Mouse (Mus musculus): ENCODE results near the gene Slc16a5. TPM values are rescaled to one million over a fixed set of nuclear protein-coding genes. Genes with fewer than 3 reads are reported as not detected.
A peak's percentile ranks its signal among the peaks of the same experiment; 100 is the strongest.

Slc16a5 gene
- polyA plus RNA-seq, 1 experiment from 2014 or later = not detected

GRCm38 (mm10) chr11:115506586-115506985 lies 44.3 kb downstream of the Slc16a5 start:
- Histone ChIP-seq H3K4me3 (no peak overlapping the region), H3K36me3 (peaks cover 17% of the 10 kb centered on the region), H3K4me2 (0 out of 2 replicates have a peak overlapping the region, but pooled peaks have one; percentile 15), H3K27me3 (replicated peaks) (no peaks in the 10 kb centered on the region), H3K4me1 (replicated peaks) (peaks cover 57% of the 10 kb centered on the region), H3K9ac (no peak overlapping the region), H3K27ac (ENCODE audit: poor library complexity, severe bottlenecking) (peak overlapping the region; percentile 53), H3K9me3 (replicated peaks) (no peaks in the 10 kb centered on the region)
- 34% methylated on average over 3 of the region's 3 CpGs for WGBS
- ATAC-seq (ENCODE audit: insufficient number of reproducible peaks, low FRiP score) = peak; percentile 78

- no peak overlapping the region for H3K9ac ChIP-seq
- ATAC-seq (ENCODE audit: insufficient number of reproducible peaks, low FRiP score) = no peak
- no peaks in the 10 kb centered on the region for H3K27me3 ChIP-seq (replicated peaks)
- peaks cover 5% of the 10 kb centered on the region for H3K36me3 ChIP-seq
- no peaks in the 10 kb centered on the region for H3K9me3 ChIP-seq (replicated peaks)
- peaks cover 72% of the 10 kb centered on the region for H3K4me1 ChIP-seq (replicated peaks)
- H3K4me2 ChIP-seq = no peak overlapping the region
- 0 out of 2 replicates have a peak overlapping the region, but pooled peaks have one; percentile 53 for H3K27ac ChIP-seq (ENCODE audit: poor library complexity, severe bottlenecking)
- WGBS = 82% methylated on average over 2 of the region's 2 CpGs
- H3K4me3 ChIP-seq = no peak overlapping the region
Observed at GRCm38 (mm10) chr11:115508061-115508460, 45.8 kb downstream of the Slc16a5 start.

- Histone ChIP-seq H3K9ac (peak overlapping the region; percentile 52), H3K9me3 (replicated peaks) (no peaks in the 10 kb centered on the region), H3K4me2 (peak overlapping the region; percentile 93), H3K4me3 (peak overlapping the region; percentile 24), H3K27me3 (replicated peaks) (no peaks in the 10 kb centered on the region), H3K36me3 (0 out of 2 replicates have a peak, but pooled peaks cover 3% of the 10 kb centered on the region), H3K4me1 (replicated peaks) (peaks cover 74% of the 10 kb centered on the region), H3K27ac (ENCODE audit: poor library complexity, severe bottlenecking) (peak overlapping the region; percentile 67)
- WGBS = 19% methylated on average over 6 of the region's 6 CpGs
- ATAC-seq (ENCODE audit: insufficient number of reproducible peaks, low FRiP score) = no peak
Observed at GRCm38 (mm10) chr11:115509773-115510506, 47.7 kb downstream of the Slc16a5 start.

GRCm38 (mm10) chr11:115510507-115510888 lies 48.2 kb downstream of the Slc16a5 start:
- peak overlapping the region; percentile 67 for H3K27ac ChIP-seq (ENCODE audit: poor library complexity, severe bottlenecking)
- peak overlapping the region; percentile 24 for H3K4me3 ChIP-seq
- H3K9me3 ChIP-seq (replicated peaks) = no peaks in the 10 kb centered on the region
- peak overlapping the region; percentile 93 for H3K4me2 ChIP-seq
- H3K9ac ChIP-seq = peak overlapping the region; percentile 52
- no peak for ATAC-seq (ENCODE audit: insufficient number of reproducible peaks, low FRiP score)
- H3K27me3 ChIP-seq (replicated peaks) = no peaks in the 10 kb centered on the region
- 29% methylated on average over 5 of the region's 5 CpGs for WGBS
- H3K4me1 ChIP-seq (replicated peaks) = peaks cover 72% of the 10 kb centered on the region
- H3K36me3 ChIP-seq = 0 out of 2 replicates have a peak, but pooled peaks cover 3% of the 10 kb centered on the region

GRCm38 (mm10) chr11:115511121-115511520 lies 48.8 kb downstream of the Slc16a5 start:
- Histone ChIP-seq H3K27me3 (replicated peaks) (no peaks in the 10 kb centered on the region), H3K9ac (peak overlapping the region; percentile 52), H3K27ac (ENCODE audit: poor library complexity, severe bottlenecking) (peak overlapping the region; percentile 67), H3K36me3 (0 out of 2 replicates have a peak, but pooled peaks cover 3% of the 10 kb centered on the region), H3K4me1 (replicated peaks) (peaks cover 68% of the 10 kb centered on the region), H3K9me3 (replicated peaks) (no peaks in the 10 kb centered on the region), H3K4me3 (peak overlapping the region; percentile 89), H3K4me2 (peak overlapping the region; percentile 93)
- ATAC-seq (ENCODE audit: insufficient number of reproducible peaks, low FRiP score) = no peak
- 62% methylated on average over 2 of the region's 2 CpGs for WGBS

GRCm38 (mm10) chr11:115512004-115512403 lies 49.7 kb downstream of the Slc16a5 start:
- Histone ChIP-seq H3K4me3 (peak overlapping the region; percentile 89), H3K4me2 (peak overlapping the region; percentile 93), H3K36me3 (0 out of 2 replicates have a peak, but pooled peaks cover 3% of the 10 kb centered on the region), H3K27me3 (replicated peaks) (no peaks in the 10 kb centered on the region), H3K4me1 (replicated peaks) (peaks cover 60% of the 10 kb centered on the region), H3K27ac (ENCODE audit: poor library complexity, severe bottlenecking) (peak overlapping the region; percentile 91), H3K9ac (peak overlapping the region; percentile 99), H3K9me3 (replicated peaks) (no peaks in the 10 kb centered on the region)
- 64% methylated on average over 3 of the region's 3 CpGs for WGBS
- ATAC-seq (ENCODE audit: insufficient number of reproducible peaks, low FRiP score) = no peak

GRCm38 (mm10) chr11:115512407-115513183 lies 50.3 kb downstream of the Slc16a5 start:
- peak overlapping the region; percentile 99 for H3K9ac ChIP-seq
- H3K27ac ChIP-seq (ENCODE audit: poor library complexity, severe bottlenecking) = peak overlapping the region; percentile 91
- 33% methylated on average over 8 of the region's 8 CpGs for WGBS
- peak overlapping the region; percentile 89 for H3K4me3 ChIP-seq
- H3K36me3 ChIP-seq = 0 out of 2 replicates have a peak, but pooled peaks cover 3% of the 10 kb centered on the region
- peaks cover 54% of the 10 kb centered on the region for H3K4me1 ChIP-seq (replicated peaks)
- ATAC-seq (ENCODE audit: insufficient number of reproducible peaks, low FRiP score) = peak; percentile 13; the same call in 1 of the 2 replicates
- peak overlapping the region; percentile 93 for H3K4me2 ChIP-seq
- no peaks in the 10 kb centered on the region for H3K27me3 ChIP-seq (replicated peaks)
- H3K9me3 ChIP-seq (replicated peaks) = no peaks in the 10 kb centered on the region

- ATAC-seq (ENCODE audit: insufficient number of reproducible peaks, low FRiP score) = peak; percentile 63
- H3K4me3 ChIP-seq = peak overlapping the region; percentile 89
- peak overlapping the region; percentile 93 for H3K4me2 ChIP-seq
- H3K9me3 ChIP-seq (replicated peaks) = no peaks in the 10 kb centered on the region
- peaks cover 45% of the 10 kb centered on the region for H3K4me1 ChIP-seq (replicated peaks)
- WGBS = under 1% methylated on average over 57 of the region's 57 CpGs
- peak overlapping the region; percentile 91 for H3K27ac ChIP-seq (ENCODE audit: poor library complexity, severe bottlenecking)
- H3K36me3 ChIP-seq = 0 out of 2 replicates have a peak, but pooled peaks cover 2% of the 10 kb centered on the region
- H3K9ac ChIP-seq = peak overlapping the region; percentile 99
- H3K27me3 ChIP-seq (replicated peaks) = no peaks in the 10 kb centered on the region
Observed at GRCm38 (mm10) chr11:115513271-115514237, 51.3 kb downstream of the Slc16a5 start.

- peaks cover 46% of the 10 kb centered on the region for H3K4me1 ChIP-seq (replicated peaks)
- no peaks in the 10 kb centered on the region for H3K36me3 ChIP-seq
- ATAC-seq (ENCODE audit: insufficient number of reproducible peaks, low FRiP score) = peak; percentile 95
- 0% methylated on average over 24 of the region's 24 CpGs for WGBS
- H3K9ac ChIP-seq = peak within 1 kb of the TSS; percentile 99
- no peaks in the 10 kb centered on the region for H3K9me3 ChIP-seq (replicated peaks)
- H3K4me2 ChIP-seq = peak within 1 kb of the TSS; percentile 93
- H3K27me3 ChIP-seq (replicated peaks) = no peaks in the 10 kb centered on the region
- peak within 1 kb of the TSS; percentile 89 for H3K4me3 ChIP-seq
- H3K27ac ChIP-seq (ENCODE audit: poor library complexity, severe bottlenecking) = peak within 1 kb of the TSS; percentile 91
Observed at GRCm38 (mm10) chr11:115514238-115514663, 52.0 kb downstream of the Slc16a5 start, which contains the start of gene Jpt1. Jpt1 (minus strand) TSS chr11:115514387.

GRCm38 (mm10) chr11:115515021-115515420 lies 52.7 kb downstream of the Slc16a5 start:
- Histone ChIP-seq H3K4me1 (replicated peaks) (peaks cover 45% of the 10 kb centered on the region), H3K27ac (ENCODE audit: poor library complexity, severe bottlenecking) (no peak overlapping the region)

More at GRCm38 (mm10) chr11:115515021-115515420, 52.7 kb downstream of the Slc16a5 start:
- Histone ChIP-seq H3K4me2 (no peak overlapping the region), H3K36me3 (no peaks in the 10 kb centered on the region), H3K9me3 (replicated peaks) (no peaks in the 10 kb centered on the region), H3K9ac (no peak overlapping the region), H3K27me3 (replicated peaks) (no peaks in the 10 kb centered on the region), H3K4me3 (no peak overlapping the region)
- 69% methylated on average over 6 of the region's 6 CpGs for whole genome bisulfite sequencing
- no peak for ATAC-seq (ENCODE audit: insufficient number of reproducible peaks, low FRiP score)

Data from heart, embryonic 12.5 days (tissue).